Mouse (Mus musculus): ENCODE measurements around the gene Chchd1. TPM values are rescaled to one million over a fixed set of nuclear protein-coding genes. Genes with fewer than 3 reads are reported as not detected.
A peak's percentile ranks its signal among the peaks of the same experiment; 100 is the strongest.

Chchd1 gene
- total RNA-seq, 2 experiments from 2014 or later: 120 to 152 TPM

DNA sequence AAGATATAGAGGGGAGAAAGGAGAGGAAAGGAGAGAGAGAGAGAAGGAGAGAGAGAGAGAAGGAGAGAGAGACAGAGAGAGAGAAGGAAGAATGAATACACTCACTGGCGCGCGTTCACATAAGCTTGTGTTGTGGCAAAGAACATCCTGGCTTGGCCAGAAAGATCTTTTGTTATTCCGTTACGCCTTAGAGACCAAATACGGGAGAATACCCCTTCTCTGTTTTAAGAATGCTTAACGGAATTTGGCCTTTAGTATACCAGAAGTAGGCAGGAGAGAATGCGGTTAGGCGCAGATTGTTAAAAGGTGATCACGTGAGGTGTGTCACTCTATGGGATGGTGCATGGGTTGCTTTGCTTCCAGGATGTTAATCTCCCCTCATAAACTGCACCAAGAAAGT lies 5.4 kb downstream of the Chchd1 start:
- intact Hi-C loops (cut with DNase I): no loop called here
- TF ChIP-seq CTCF (IDR thresholded peaks at IDR 0.05): no peak
- peak overlapping the region; percentile 90 for H3K4me3 ChIP-seq
- DNase-seq: no peak
- H3K27ac ChIP-seq: peak overlapping the region; percentile 94

DNA sequence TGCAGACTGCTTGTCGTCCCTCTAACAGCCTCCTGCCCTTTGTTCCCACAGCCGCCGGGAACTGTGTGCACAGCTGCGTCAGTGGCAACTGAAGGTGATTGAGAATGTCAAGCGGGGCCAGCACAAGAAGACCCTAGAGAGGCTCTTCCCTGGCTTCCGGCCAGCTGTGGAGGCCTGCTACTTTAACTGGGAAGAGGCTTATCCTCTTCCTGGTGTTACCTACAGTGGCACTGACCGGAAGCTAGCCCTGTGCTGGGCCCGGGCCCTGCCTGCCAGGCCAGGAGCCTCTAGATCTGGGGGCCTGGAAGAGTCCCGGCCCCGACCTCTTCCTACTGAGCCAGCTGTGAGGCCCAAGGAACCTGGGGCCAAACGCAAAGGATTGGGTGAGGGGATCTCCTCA lies 11.0 kb downstream of the Chchd1 start:
- no peak for TF ChIP-seq CTCF (IDR thresholded peaks at IDR 0.05)
- no peak overlapping the region for H3K4me3 ChIP-seq
- intact Hi-C loops (cut with DNase I): no loop called here
- no peak for DNase-seq
- no peak overlapping the region for H3K27ac ChIP-seq

DNA sequence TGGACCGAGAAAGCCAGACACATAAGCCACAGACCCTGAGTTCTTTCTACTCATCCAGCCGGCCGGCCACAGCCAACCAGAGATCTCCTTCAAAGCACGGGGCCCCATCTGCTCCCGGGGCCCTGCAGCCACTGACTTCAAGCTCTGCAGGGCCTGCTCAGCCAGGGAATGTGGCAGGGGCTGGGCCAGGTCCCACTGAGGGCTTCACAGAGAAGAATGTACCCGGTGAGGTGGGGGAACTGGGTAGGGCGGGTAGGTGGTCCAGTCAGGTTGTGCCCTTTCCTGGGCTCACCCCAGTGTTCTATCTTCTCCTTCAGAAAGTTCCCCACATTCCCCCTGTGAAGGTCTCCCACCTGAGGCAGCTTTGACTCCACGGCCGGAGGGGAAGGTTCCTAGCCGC lies 15.6 kb downstream of the Chchd1 start:
- TF ChIP-seq CTCF (IDR thresholded peaks at IDR 0.05): no peak
- Histone ChIP-seq H3K27ac (no peak overlapping the region), H3K4me3 (no peak overlapping the region)
- DNase-seq: no peak
- intact Hi-C loops (cut with DNase I): no loop called here

DNA sequence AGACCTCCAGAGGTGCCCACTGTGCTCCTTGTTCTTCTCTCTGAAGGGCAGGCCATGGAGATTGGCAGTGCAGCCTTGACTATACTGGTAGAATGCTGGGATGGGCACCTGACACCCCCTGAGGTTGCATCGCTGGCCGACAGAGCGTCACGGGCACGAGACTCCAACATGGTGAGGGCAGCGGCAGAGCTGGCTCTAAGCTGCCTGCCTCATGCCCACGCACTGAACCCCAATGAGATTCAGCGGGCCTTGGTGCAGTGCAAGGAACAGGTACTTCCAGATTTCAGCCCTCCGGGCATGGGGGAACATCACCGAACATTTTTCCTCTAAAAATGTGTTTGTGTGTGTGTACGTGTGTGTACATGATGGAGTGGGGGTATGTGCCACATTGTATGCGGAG lies 17.0 kb downstream of the Chchd1 start:
- intact Hi-C loops (cut with DNase I): no loop called here
- TF ChIP-seq CTCF (IDR thresholded peaks at IDR 0.05): no peak
- H3K27ac ChIP-seq: no peak overlapping the region
- no peak for DNase-seq
- H3K4me3 ChIP-seq: no peak overlapping the region

DNA sequence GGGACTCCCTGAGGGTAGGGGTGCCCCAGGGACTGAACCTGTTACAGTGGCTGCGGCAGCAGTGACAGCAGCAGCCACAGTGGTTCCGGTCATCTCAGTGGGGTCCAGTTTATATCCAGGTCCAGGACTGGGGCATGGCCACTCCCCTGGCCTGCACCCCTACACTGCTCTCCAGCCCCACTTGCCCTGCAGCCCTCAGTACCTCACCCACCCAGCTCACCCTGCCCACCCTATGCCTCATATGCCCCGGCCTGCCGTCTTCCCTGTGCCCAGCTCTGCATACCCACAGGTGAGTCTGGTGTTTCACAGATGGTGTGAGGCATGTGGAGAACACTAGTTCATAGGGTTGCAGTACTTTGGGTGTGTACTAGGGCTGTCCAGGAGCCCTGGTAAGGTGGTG lies 18.6 kb downstream of the Chchd1 start:
- H3K4me3 ChIP-seq: no peak overlapping the region
- intact Hi-C loops (cut with DNase I): no loop called here
- H3K27ac ChIP-seq: no peak overlapping the region
- no peak for TF ChIP-seq CTCF (IDR thresholded peaks at IDR 0.05)
- DNase-seq: no peak

DNA sequence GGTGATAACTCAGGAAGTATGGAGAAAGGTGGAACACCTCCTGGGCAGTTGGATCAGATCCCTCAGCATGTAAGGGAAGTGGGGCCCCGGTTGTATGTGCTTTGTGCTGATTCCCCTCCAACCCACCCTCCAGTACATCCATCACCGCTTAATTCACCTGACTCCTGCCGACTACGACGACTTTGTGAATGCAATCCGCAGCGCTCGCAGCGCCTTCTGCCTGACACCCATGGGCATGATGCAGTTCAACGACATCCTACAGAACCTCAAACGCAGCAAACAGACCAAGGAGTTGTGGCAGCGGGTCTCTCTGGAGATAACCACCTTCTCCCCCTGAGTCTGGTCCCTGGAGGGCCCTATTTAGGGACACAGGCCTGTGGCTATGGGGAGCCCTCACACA lies 20.2 kb downstream of the Chchd1 start:
- H3K4me3 ChIP-seq: no peak overlapping the region
- TF ChIP-seq CTCF (IDR thresholded peaks at IDR 0.05): no peak

DNA sequence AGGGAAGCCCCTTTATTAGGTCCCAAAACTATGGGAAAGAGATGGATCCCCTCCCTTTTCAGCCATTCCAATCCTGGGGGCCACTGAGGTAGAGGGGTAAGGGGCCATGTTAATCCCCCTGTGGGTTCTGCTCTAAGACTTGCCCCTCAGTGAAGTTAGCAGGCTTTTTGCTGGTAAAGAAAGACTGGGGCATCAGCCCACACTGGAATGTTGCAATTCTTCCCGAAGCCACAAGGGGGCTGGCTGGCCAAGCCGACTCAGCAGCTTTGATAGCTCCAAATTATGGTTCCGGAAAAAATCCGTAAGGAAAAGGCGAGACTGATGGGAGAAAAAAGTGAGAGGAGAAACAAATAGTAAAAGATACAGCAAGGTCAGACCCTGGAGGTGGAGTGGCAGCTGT lies 21.2 kb downstream of the Chchd1 start:
- intact Hi-C loops (cut with DNase I): no loop called here
- TF ChIP-seq CTCF (IDR thresholded peaks at IDR 0.05): peak; percentile 89
- peak; percentile 73 for DNase-seq
- Histone ChIP-seq H3K27ac (no peak overlapping the region; the same call in 1 of the 2 replicates), H3K4me3 (no peak overlapping the region)

More for the DNA sequence above, 20.2 kb downstream of the Chchd1 start:
- H3K27ac ChIP-seq: no peak overlapping the region
- no peak for DNase-seq
- intact Hi-C loops (cut with DNase I): no loop called here

DNA sequence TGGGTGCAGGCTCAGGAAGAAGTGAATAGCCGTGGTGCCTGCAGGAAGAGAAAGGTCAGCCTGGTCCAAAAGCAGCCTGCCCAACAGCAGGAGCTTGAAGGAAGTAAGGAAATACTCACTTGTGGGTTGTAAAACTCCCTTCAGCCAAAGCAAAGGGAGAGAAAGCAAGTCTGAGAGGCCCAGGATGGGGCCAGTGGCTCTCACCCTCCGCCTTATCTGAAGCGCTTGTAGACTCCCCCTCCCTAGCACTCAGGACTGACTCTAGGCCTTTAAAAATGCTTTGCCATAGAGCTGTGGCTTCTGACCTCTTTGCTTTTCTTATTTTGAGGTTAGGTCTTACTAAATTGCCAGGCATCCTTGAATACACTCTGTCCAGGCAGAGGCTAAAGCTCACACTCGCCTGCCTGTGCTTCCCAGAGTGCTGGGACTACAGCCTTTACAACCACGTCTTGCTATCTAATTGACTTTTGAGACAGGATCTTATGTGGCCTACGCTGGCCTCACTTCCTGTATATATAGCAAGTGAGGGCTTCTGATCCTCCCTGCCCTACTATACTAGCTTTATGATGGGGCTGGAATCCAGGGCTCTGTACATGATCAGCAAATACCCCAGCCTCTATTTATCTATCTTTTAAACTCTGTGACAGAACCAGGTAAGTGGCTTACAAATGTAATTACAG lies 23.0 kb downstream of the Chchd1 start:
- intact Hi-C loops (cut with DNase I): no loop called here
- no peak for DNase-seq
- H3K4me3 ChIP-seq: no peak overlapping the region
- TF ChIP-seq CTCF (IDR thresholded peaks at IDR 0.05): no peak
- no peak overlapping the region for H3K27ac ChIP-seq

DNA sequence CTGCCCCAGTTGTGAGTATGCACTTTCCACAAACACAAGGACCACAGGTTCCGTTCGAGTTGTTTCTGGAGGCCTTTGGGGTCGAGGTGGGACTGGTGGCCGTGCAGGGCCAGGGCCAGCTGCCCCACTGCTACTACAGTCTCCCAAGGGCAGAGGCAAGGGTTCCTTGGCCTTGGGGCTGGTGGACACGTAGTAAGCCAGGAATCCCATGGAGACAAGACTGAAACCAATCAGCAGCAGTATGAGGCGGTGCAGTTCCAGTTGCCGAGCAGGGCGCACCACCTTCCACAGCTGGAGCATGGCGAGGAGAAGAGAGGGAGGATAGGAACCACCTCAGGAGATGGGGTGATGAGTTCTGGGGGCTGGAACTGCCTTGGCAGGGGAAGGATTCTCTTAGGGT lies 27.1 kb downstream of the Chchd1 start:
- Histone ChIP-seq H3K27ac (peak overlapping the region; percentile 81), H3K4me3 (peak overlapping the region; percentile 47)
- TF ChIP-seq CTCF (IDR thresholded peaks at IDR 0.05): no peak
- no peak for DNase-seq
- intact Hi-C loops (cut with DNase I): loop anchor here (5.0 kb wide), 1 partner anchor 62 kb away; the partner anchor contains the start of gene Camk2g

DNA sequence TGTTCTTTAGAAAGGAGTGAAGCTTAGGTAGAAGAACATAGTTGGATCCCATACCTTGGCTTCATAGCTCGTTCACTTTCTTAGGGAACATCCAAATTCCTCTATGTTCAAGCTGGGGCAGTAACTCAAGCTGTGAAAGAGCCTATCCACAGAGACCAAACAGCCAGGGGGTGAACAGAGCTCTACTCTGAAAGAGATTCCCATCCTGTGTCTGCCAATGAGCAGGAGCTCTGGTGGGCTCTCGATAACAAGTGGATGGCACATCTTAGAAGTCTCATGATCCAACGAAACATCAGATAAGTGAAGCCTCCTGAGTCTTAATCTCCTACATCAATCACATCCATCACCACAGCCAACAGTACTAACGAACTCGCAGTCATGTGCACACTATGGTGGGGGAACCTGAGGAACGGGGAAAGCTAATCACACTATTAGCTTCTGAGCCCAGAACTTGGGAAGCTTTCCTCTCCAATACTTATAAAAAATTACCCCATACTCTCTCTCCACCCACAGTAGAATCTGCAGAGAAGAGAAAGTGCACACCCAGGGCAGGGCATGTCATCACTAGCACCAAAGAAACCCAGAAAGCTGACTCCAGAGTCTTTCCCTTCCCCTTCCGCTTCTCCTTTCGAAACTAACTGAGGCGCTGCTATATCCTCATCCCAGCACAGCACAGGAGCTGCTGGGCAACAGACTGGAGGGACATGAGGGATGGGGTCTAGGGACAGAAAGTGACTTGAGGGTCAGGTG lies 28.2 kb downstream of the Chchd1 start:
- TF ChIP-seq CTCF (IDR thresholded peaks at IDR 0.05): no peak
- intact Hi-C loops (cut with DNase I): loop anchor here (5.0 kb wide), 1 partner anchor 61 kb away; the partner anchor contains the start of gene Camk2g
- no peak for DNase-seq
- Histone ChIP-seq H3K27ac (peak overlapping the region; percentile 81), H3K4me3 (peak overlapping the region; percentile 31)

DNA sequence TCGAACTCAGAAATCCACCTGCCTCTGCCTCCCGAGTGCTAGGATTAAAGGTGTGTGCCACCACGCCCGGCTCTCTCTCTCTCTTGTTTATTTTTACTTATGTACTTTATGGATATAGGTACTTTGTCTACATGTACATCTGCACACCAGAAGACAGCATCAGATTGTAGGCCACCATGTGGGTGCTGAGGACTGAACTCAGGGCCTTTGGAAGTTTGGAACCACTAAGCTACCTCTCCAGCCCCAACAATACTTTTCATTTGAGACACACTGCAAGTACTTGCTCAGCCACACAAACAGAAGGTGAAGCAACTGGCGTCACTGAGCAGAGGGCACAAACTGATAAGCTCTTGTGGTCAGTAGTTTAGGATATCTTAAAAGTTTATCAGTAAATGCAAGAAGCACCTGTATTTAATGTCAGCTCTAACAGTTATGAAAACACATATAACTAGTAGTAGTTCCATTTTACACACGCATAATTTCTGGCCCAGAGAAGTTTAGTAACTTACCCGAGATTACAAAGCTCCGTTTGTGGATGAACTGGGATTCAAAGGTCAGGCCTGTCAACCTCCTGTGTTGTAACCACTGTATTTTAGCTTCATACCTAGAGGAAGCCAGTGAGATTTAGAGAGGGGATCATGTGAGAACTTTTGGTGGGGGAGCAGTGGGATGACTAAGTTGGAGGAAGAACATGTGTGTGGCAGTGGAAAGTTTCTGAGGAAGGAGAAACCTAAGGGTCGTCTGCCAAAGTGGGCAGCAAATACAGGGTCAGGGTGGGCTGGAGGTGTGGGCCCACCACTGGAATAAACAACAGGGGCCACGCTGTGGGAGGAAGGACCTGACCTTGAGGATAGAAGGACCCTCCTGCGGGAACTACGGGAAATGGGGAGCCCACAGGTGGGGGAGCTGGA lies 30.5 kb downstream of the Chchd1 start:
- H3K27ac ChIP-seq: peak overlapping the region; percentile 98
- DNase-seq: no peak
- TF ChIP-seq CTCF (IDR thresholded peaks at IDR 0.05): no peak
- peak overlapping the region; percentile 90 for H3K4me3 ChIP-seq
- intact Hi-C loops (cut with DNase I): loop anchor here (5.0 kb wide), 1 partner anchor 59 kb away; the partner anchor contains the start of gene Camk2g

DNA sequence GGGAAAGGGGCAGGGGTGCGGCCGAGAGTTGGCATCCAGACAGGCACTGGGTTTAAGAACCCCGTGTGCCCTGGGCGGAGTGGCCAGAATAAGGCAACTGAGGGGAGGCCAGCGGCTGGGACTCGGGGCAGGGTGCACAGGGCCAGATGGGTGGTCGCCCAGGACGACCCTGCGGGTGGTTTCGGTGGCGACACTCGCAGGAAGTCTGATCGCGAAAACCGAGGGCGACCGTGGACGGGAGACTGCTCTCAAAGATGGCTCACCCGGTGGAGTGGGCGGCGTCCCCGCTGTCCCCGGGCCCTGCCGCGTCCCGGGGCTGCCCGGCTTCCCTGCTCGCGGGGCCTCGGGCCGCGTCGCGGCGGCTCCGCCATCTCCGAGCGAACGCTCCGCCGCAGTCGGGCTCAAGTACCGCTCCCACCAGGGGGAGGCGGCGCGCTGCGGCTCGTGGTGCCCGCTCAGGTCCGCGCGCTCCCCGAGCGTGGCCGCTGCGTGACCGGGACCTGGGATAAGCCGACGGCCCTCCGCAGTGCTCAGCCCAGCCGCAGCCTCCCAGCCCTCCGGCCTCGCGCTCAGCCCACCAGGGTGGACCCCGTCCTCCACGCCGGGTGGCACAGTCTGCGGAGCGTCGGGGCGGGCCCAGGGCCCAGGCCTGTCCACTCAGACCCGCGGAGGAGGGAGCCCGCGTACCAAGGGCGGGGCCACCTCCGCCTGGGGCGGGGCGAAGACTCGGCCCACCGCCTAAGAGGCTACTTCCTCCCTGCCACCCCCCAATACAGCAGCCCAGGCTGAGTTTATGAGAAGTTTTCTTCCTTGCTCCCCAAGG lies 31.4 kb downstream of the Chchd1 start, which contains the start of gene Ndst2:
Ndst2 (minus strand) TSS at position 611 of the 823 bp plus-strand sequence.
- DNase-seq: peak; percentile 94
- H3K27ac ChIP-seq: peak within 1 kb of the TSS; percentile 98
- H3K4me3 ChIP-seq: peak within 1 kb of the TSS; percentile 90
- peak; percentile 17; the same call in 1 of the 2 replicates for TF ChIP-seq CTCF (IDR thresholded peaks at IDR 0.05)
- intact Hi-C loops (cut with DNase I): loop anchor here (5.0 kb wide), 1 partner anchor 58 kb away; the partner anchor contains the start of gene Camk2g

All from gastrocnemius, adult 2 months (tissue).